In genomic region chr13:41000140-41000925, GRCm38 (mm10) we compare ENCODE assay signal across 8 mouse cellular contexts. TPM values are rescaled to one million over a fixed set of nuclear protein-coding genes. Genes with fewer than 3 reads are reported as not detected.
DNase-seq lines count a peak whose midpoint lies in the region; ATAC-seq and TF ChIP-seq lines count a peak whose summit lies in the region.

No protein-coding gene starts in this region.

- no peaks in the 10 kb centered on the region for H3K27me3 ChIP-seq in intestine, embryonic 16.5 days (replicated peaks; ENCODE audit: control insufficient read depth, insufficient read depth, low read length)
- H3K27me3 ChIP-seq in liver, embryonic 13.5 days = no peaks in the 10 kb centered on the region

- peak overlapping the region; percentile 78 for H3K4me2 ChIP-seq in intestine, embryonic 16.5 days (ENCODE audit: low read depth, low read length)
- peak overlapping the region; percentile 95 for H3K4me2 ChIP-seq in liver, embryonic 13.5 days

- peak overlapping the region; percentile 98 for H3K27ac ChIP-seq in gastrocnemius, adult 2 months
- peak overlapping the region; percentile 100 for H3K27ac ChIP-seq in intestine, embryonic 16.5 days (ENCODE audit: low read length)
- H3K27ac ChIP-seq in liver, embryonic 13.5 days = peak overlapping the region; percentile 94

- H3K36me3 ChIP-seq in intestine, embryonic 16.5 days (ENCODE audit: control insufficient read depth, insufficient read depth, low read length) = 0 out of 2 replicates have a peak, but pooled peaks cover 4% of the 10 kb centered on the region
- H3K36me3 ChIP-seq in liver, embryonic 13.5 days = peaks cover 23% of the 10 kb centered on the region

- H3K4me1 ChIP-seq in intestine, embryonic 16.5 days (ENCODE audit: control insufficient read depth, insufficient read depth, low read length) = peaks cover 8% of the 10 kb centered on the region
- peaks cover 42% of the 10 kb centered on the region for H3K4me1 ChIP-seq in liver, embryonic 13.5 days (replicated peaks)

- WGBS in intestine, embryonic 16.5 days = under 1% methylated on average over 25 of the region's 25 CpGs
- WGBS in liver, embryonic 13.5 days (ENCODE audit: insufficient replicate concordance) = under 1% methylated on average over 25 of the region's 25 CpGs

- peak; percentile 43 for TF ChIP-seq CTCF in gastrocnemius, adult 2 months (IDR thresholded peaks at IDR 0.05)

- peak overlapping the region; percentile 92 for H3K9ac ChIP-seq in intestine, embryonic 16.5 days (ENCODE audit: low read depth, low read length)
- H3K9ac ChIP-seq in liver, embryonic 13.5 days = peak overlapping the region; percentile 89

- intact Hi-C loops in gastrocnemius, adult 2 months (cut with DNase I) = no loop called here

- peak; percentile 66 for ATAC-seq in intestine, embryonic 16.5 days
- ATAC-seq in liver, embryonic 13.5 days (ENCODE audit: low read depth) = peak; percentile 22; the same call in 1 of the 2 replicates

- peak; percentile 39 for DNase-seq in retina, embryonic 14.5 days (ENCODE audit: low spot score)
- no peak for DNase-seq in retina, postnatal 1 day
- peak; percentile 63 for DNase-seq in cerebellum, adult 9-11 months
- peak; percentile 51 for DNase-seq in gastrocnemius, adult 2 months
- no peak for DNase-seq in liver, embryonic 13.5 days
- DNase-seq in neural tube, embryonic 10.5 days (ENCODE audit: extremely low spot score, low spot score) = peak; percentile 52
- DNase-seq in thymus, postnatal 25 days = peak; percentile 8

- no peaks in the 10 kb centered on the region for H3K9me3 ChIP-seq in intestine, embryonic 16.5 days (ENCODE audit: control insufficient read depth, low read length)
- no peaks in the 10 kb centered on the region for H3K9me3 ChIP-seq in liver, embryonic 13.5 days (replicated peaks)

- peak overlapping the region; percentile 81 for H3K4me3 ChIP-seq in gastrocnemius, adult 2 months
- H3K4me3 ChIP-seq in intestine, embryonic 16.5 days (ENCODE audit: low read length) = peak overlapping the region; percentile 100
- H3K4me3 ChIP-seq in liver, embryonic 13.5 days (replicated peaks) = peak overlapping the region; percentile 99

RNA-seq across cellular contexts. Expression of gene Pak1ip1, which starts 0.5 kb away (rescaled TPM):
- 10 to 100 TPM; 25.5 to 25.8 TPM for total RNA-seq in gastrocnemius, adult 2 months (2021)
- 82.6 and 87.7 TPM in 2 replicates for polyA plus RNA-seq in intestine, embryonic 16.5 days (2015; fragmentation: Nextera tagmentation; extraction: Ambion mirVana)
- 76.6 and 81.3 TPM in 2 replicates for polyA plus RNA-seq in liver, embryonic 13.5 days (2015; fragmentation: Nextera tagmentation; extraction: Ambion mirVana)

RNA-seq across cellular contexts. Expression of gene Tmem14c, which starts 15.8 kb away (rescaled TPM):
- total RNA-seq in gastrocnemius, adult 2 months (2021) = 10 to 100 TPM; 66.9 to 86.2 TPM
- polyA plus RNA-seq in intestine, embryonic 16.5 days (2015; fragmentation: Nextera tagmentation; extraction: Ambion mirVana) = 347 and 351 TPM in 2 replicates
- 859 and 925 TPM in 2 replicates for polyA plus RNA-seq in liver, embryonic 13.5 days (2015; fragmentation: Nextera tagmentation; extraction: Ambion mirVana)

Comparison
In these comparisons a context has a peak if more than half of its experiments do, and no peak if none do; other contexts are left out.
1. DNase-seq: peak in retina, embryonic 14.5 days (single experiment), cerebellum, adult 9-11 months (single experiment), gastrocnemius, adult 2 months (single experiment), neural tube, embryonic 10.5 days (single experiment) and thymus, postnatal 25 days (single experiment); none in retina, postnatal 1 day (single experiment) and liver, embryonic 13.5 days (single experiment).
2. Peak in every context shown above with its lines, with median percentiles within 50 percentile points of each other: H3K27ac ChIP-seq and H3K4me3 ChIP-seq.